Comparison of ENCODE assay signal across 8 mouse cellular contexts in the genomic region with DNA sequence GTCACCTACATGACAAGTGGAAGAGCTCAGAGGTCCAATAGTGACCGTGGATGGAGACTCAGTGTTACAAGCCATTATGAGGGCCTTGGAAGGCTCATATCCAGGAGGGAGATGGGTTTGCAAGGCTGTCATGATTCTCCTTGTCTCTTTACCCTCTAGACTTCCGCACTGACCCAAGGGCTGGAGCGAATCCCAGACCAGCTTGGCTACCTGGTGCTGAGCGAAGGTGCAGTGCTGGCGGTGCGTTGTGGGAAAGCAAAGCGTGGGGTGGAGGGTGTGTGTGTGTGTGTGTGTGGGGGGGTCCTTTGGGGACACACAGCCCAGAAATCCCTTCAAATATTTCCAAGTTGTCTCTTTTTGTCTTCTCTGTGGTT. TPM values are rescaled to one million over a fixed set of nuclear protein-coding genes. Genes with fewer than 3 reads are reported as not detected.
DNase-seq lines count a peak whose midpoint lies in the region; ATAC-seq and TF ChIP-seq lines count a peak whose summit lies in the region.

No protein-coding gene starts in this region.

- H3K27me3 ChIP-seq in embryonic facial prominence, embryonic 15.5 days: no peaks in the 10 kb centered on the region
- H3K27me3 ChIP-seq in intestine, embryonic 15.5 days (replicated peaks): no peaks in the 10 kb centered on the region
- no peaks in the 10 kb centered on the region for H3K27me3 ChIP-seq in neural tube, embryonic 13.5 days

- no peak for TF ChIP-seq POLR2A in lung, adult 2 months (IDR thresholded peaks at IDR 0.05; ENCODE audit: borderline replicate concordance, extremely low read depth, low read depth, low read length)

- H3K27ac ChIP-seq in embryonic facial prominence, embryonic 15.5 days (replicated peaks): peak overlapping the region; percentile 85
- peak overlapping the region; percentile 70 for H3K27ac ChIP-seq in intestine, embryonic 15.5 days
- H3K27ac ChIP-seq in neural tube, embryonic 13.5 days (replicated peaks): peak overlapping the region; percentile 85

- H3K4me2 ChIP-seq in embryonic facial prominence, embryonic 15.5 days (replicated peaks): peak overlapping the region; percentile 78
- H3K4me2 ChIP-seq in intestine, embryonic 15.5 days (replicated peaks): peak overlapping the region; percentile 84
- H3K4me2 ChIP-seq in neural tube, embryonic 13.5 days: peak overlapping the region; percentile 77

- WGBS in lung, adult 2 months: 14% methylated on average over 7 of the region's 7 CpGs
- WGBS in embryonic facial prominence, embryonic 15.5 days: 23% methylated on average over 7 of the region's 7 CpGs
- whole genome bisulfite sequencing in intestine, embryonic 15.5 days: 14% methylated on average over 7 of the region's 7 CpGs
- WGBS in neural tube, embryonic 13.5 days: 23% methylated on average over 7 of the region's 7 CpGs

- peak overlapping the region; percentile 69 for H3K9ac ChIP-seq in embryonic facial prominence, embryonic 15.5 days
- peak overlapping the region; percentile 65 for H3K9ac ChIP-seq in intestine, embryonic 15.5 days
- peak overlapping the region; percentile 81 for H3K9ac ChIP-seq in neural tube, embryonic 13.5 days

- DNase-seq in lung, adult 2 months: no peak
- no peak for DNase-seq in lung, postnatal 25 days (ENCODE audit: low spot score)
- DNase-seq in spleen, postnatal 4 days (ENCODE audit: low spot score in 2 of 2): no peak
- no peak for DNase-seq in ovary, postnatal 36 days (ENCODE audit: low spot score)
- DNase-seq in ovary, adult 18-20 months (ENCODE audit: low spot score): no peak

- peak overlapping the region; percentile 98 for H3K4me3 ChIP-seq in lung, adult 2 months (replicated peaks; ENCODE audit: extremely low read depth, low read depth, low read length)
- H3K4me3 ChIP-seq in embryonic facial prominence, embryonic 15.5 days (replicated peaks): peak overlapping the region; percentile 83
- H3K4me3 ChIP-seq in intestine, embryonic 15.5 days (replicated peaks): peak overlapping the region; percentile 52
- peak overlapping the region; percentile 65 for H3K4me3 ChIP-seq in neural tube, embryonic 13.5 days

- no peak for ATAC-seq in embryonic facial prominence, embryonic 15.5 days (ENCODE audit: insufficient number of reproducible peaks, low FRiP score, low TSS enrichment, low read depth)
- ATAC-seq in intestine, embryonic 15.5 days: peak; percentile 37
- ATAC-seq in neural tube, embryonic 13.5 days (ENCODE audit: low read depth): no peak; the same call in 1 of the 2 replicates

- peaks cover 28% of the 10 kb centered on the region for H3K36me3 ChIP-seq in embryonic facial prominence, embryonic 15.5 days
- peaks cover 14% of the 10 kb centered on the region for H3K36me3 ChIP-seq in intestine, embryonic 15.5 days
- peaks cover 35% of the 10 kb centered on the region for H3K36me3 ChIP-seq in neural tube, embryonic 13.5 days

- H3K4me1 ChIP-seq in lung, adult 2 months (ENCODE audit: control insufficient read depth, insufficient read depth, low read length): peaks cover 8% of the 10 kb centered on the region
- peaks cover 11% of the 10 kb centered on the region for H3K4me1 ChIP-seq in embryonic facial prominence, embryonic 15.5 days
- peaks cover 9% of the 10 kb centered on the region; the same call in 1 of the 2 replicates for H3K4me1 ChIP-seq in intestine, embryonic 15.5 days (replicated peaks)
- peaks cover 35% of the 10 kb centered on the region for H3K4me1 ChIP-seq in neural tube, embryonic 13.5 days (replicated peaks)

- TF ChIP-seq CTCF in lung, adult 2 months (IDR thresholded peaks at IDR 0.05; ENCODE audit: insufficient read depth, low read length): no peak

- H3K9me3 ChIP-seq in embryonic facial prominence, embryonic 15.5 days (replicated peaks): no peaks in the 10 kb centered on the region
- H3K9me3 ChIP-seq in intestine, embryonic 15.5 days: no peaks in the 10 kb centered on the region
- no peaks in the 10 kb centered on the region for H3K9me3 ChIP-seq in neural tube, embryonic 13.5 days

RNA-seq across cellular contexts. Expression of a gene that starts 0.8 kb away (rescaled TPM):
- polyA plus RNA-seq in lung, adult 2 months (2012; rRNA removed): 131 and 156 TPM in 2 replicates
- 72.6 and 72.7 TPM in 2 replicates for polyA plus RNA-seq in embryonic facial prominence, embryonic 15.5 days (2015; fragmentation: Nextera tagmentation; extraction: Ambion mirVana)
- 80.6 and 90.1 TPM in 2 replicates for polyA plus RNA-seq in intestine, embryonic 15.5 days (2015; fragmentation: Nextera tagmentation; extraction: Ambion mirVana)
- 89.7 and 94.5 TPM in 2 replicates for polyA plus RNA-seq in neural tube, embryonic 13.5 days (2015; fragmentation: Nextera tagmentation; extraction: Ambion mirVana)

RNA-seq across cellular contexts. Expression of a gene that starts 7.8 kb away (rescaled TPM):
- 49.4 and 50.8 TPM in 2 replicates for polyA plus RNA-seq in lung, adult 2 months (2012; rRNA removed)
- 7.4 and 7.7 TPM in 2 replicates for polyA plus RNA-seq in embryonic facial prominence, embryonic 15.5 days (2015; fragmentation: Nextera tagmentation; extraction: Ambion mirVana)
- 4.8 and 5.1 TPM in 2 replicates for polyA plus RNA-seq in intestine, embryonic 15.5 days (2015; fragmentation: Nextera tagmentation; extraction: Ambion mirVana)
- polyA plus RNA-seq in neural tube, embryonic 13.5 days (2015; fragmentation: Nextera tagmentation; extraction: Ambion mirVana): 17.3 and 18.3 TPM in 2 replicates

RNA-seq across cellular contexts. Expression of a gene that starts 16.6 kb away (rescaled TPM):
- polyA plus RNA-seq in lung, adult 2 months (2012; rRNA removed): 0.74 and 1.5 TPM in 2 replicates
- 2.9 and 3.1 TPM in 2 replicates for polyA plus RNA-seq in embryonic facial prominence, embryonic 15.5 days (2015; fragmentation: Nextera tagmentation; extraction: Ambion mirVana)
- polyA plus RNA-seq in intestine, embryonic 15.5 days (2015; fragmentation: Nextera tagmentation; extraction: Ambion mirVana): 1.0 and 1.4 TPM in 2 replicates
- 3.2 TPM in 2 replicates for polyA plus RNA-seq in neural tube, embryonic 13.5 days (2015; fragmentation: Nextera tagmentation; extraction: Ambion mirVana)

RNA-seq across cellular contexts. Expression of a gene that starts 23.7 kb away (rescaled TPM):
- polyA plus RNA-seq in lung, adult 2 months (2012; rRNA removed): 0.01 TPM in 1 of 2 replicates, not detected in the other
- polyA plus RNA-seq in embryonic facial prominence, embryonic 15.5 days (2015; fragmentation: Nextera tagmentation; extraction: Ambion mirVana): 0.12 and 0.13 TPM in 2 replicates
- not detected in 2 replicates for polyA plus RNA-seq in intestine, embryonic 15.5 days (2015; fragmentation: Nextera tagmentation; extraction: Ambion mirVana)
- 0.08 TPM in 1 of 2 replicates, not detected in the other for polyA plus RNA-seq in neural tube, embryonic 13.5 days (2015; fragmentation: Nextera tagmentation; extraction: Ambion mirVana)

RNA-seq across cellular contexts. Expression of a gene that starts 23.7 kb away (rescaled TPM):
- 4.1 and 6.5 TPM in 2 replicates for polyA plus RNA-seq in lung, adult 2 months (2012; rRNA removed)
- 24.7 and 30.0 TPM in 2 replicates for polyA plus RNA-seq in embryonic facial prominence, embryonic 15.5 days (2015; fragmentation: Nextera tagmentation; extraction: Ambion mirVana)
- polyA plus RNA-seq in intestine, embryonic 15.5 days (2015; fragmentation: Nextera tagmentation; extraction: Ambion mirVana): 13.7 and 15.2 TPM in 2 replicates
- 184 and 198 TPM in 2 replicates for polyA plus RNA-seq in neural tube, embryonic 13.5 days (2015; fragmentation: Nextera tagmentation; extraction: Ambion mirVana)
